Mouse (Mus musculus) cerebellum, adult 2 months (tissue): ENCODE measurements around the gene Rbm17.

ENCODE experiments used
- CTCF ChIP-seq: fragments of 200-500 bp; IDR thresholded peaks from 2 replicates; pipeline ENCODE4 v1.5.1; 2011; ENCODE audit warnings: low read depth, mild to moderate bottlenecking, control low read depth, low read length, moderate library complexity, borderline replicate concordance; ENCODE audit not compliant: insufficient read depth
- POLR2A ChIP-seq: fragments of 200-500 bp; IDR thresholded peaks from 2 replicates; pipeline ENCODE4 v1.6.1; 2011; ENCODE audit warnings: low read length, control low read depth, borderline replicate concordance; ENCODE audit not compliant: insufficient read depth

- TF ChIP-seq POLR2A (no peak), CTCF (no peak)
These were observed 59.6 kb downstream of the Rbm17 start for GRCm38 (mm10) chr2:11544342-11544741.
